Mouse (Mus musculus) CH12.LX (cell line): ENCODE measurements around the gene Pde4dip. TPM values are rescaled to one million over a fixed set of nuclear protein-coding genes. Genes with fewer than 3 reads are reported as not detected.

ENCODE experiments used
- DNase-seq: peaks from one replicate; pipeline ENCODE4 v3.0.0-alpha.2; 2013; ENCODE audit errors: extremely low read depth
- H3K27ac ChIP-seq: 2 replicates; pipeline ENCODE4 v1.5.1; 2012; ENCODE audit warnings: low read depth, mild to moderate bottlenecking, control low read depth, moderate library complexity; ENCODE audit not compliant: insufficient read depth
- H3K27me3 ChIP-seq: replicated peaks from 2 replicates; pipeline ENCODE3; 2012; ENCODE audit warnings: inconsistent platforms
- H3K36me3 ChIP-seq, 2 experiments: replicated peaks in 1 of 2; 2 replicates each; pipeline versions ENCODE3 to v1.6.1; 2012; ENCODE audit warnings: inconsistent platforms in 1 of 2, low read length in 1 of 2, mild to moderate bottlenecking in 1 of 2, mixed read lengths in 1 of 2, moderate library complexity in 1 of 2; ENCODE audit not compliant: control insufficient read depth in 1 of 2, insufficient read depth in 1 of 2
- H3K4me1 ChIP-seq, 2 experiments: 2 replicates each; pipeline ENCODE4 v1.6.1; 2012; ENCODE audit warnings: inconsistent platforms in 1 of 2, moderate library complexity in 1 of 2; ENCODE audit not compliant: insufficient read depth in 2 of 2, control insufficient read depth in 1 of 2
- H3K4me2 ChIP-seq: 2 replicates; pipeline ENCODE4 v1.6.1; 2012; ENCODE audit warnings: low read depth, mild to moderate bottlenecking, control low read depth; ENCODE audit not compliant: poor library complexity, insufficient read depth, severe bottlenecking
- H3K4me3 ChIP-seq, 3 experiments: fragments of 150-350 bp in 1 of 3; sonication (generic) in 1 of 3; replicated peaks in 1 of 3; 2 replicates each; pipeline versions ENCODE3 to v1.5.1; 2011 to 2012; ENCODE audit warnings: low read depth in 2 of 3, low read length in 2 of 3, mild to moderate bottlenecking in 2 of 3, moderate library complexity in 2 of 3, control low read depth in 1 of 3, improper control_type of control experiment in 1 of 3, inconsistent platforms in 1 of 3, mixed read lengths in 1 of 3; ENCODE audit not compliant: poor library complexity in 1 of 3
- H3K79me2 ChIP-seq: replicated peaks from 2 replicates; pipeline ENCODE4 v1.6.1; 2012; ENCODE audit warnings: mild to moderate bottlenecking, moderate library complexity; ENCODE audit not compliant: control insufficient read depth, poor library complexity, insufficient read depth, severe bottlenecking; ENCODE audit errors: extremely low read depth
- H3K9ac ChIP-seq: 2 replicates; pipeline ENCODE4 v1.6.1; 2012; ENCODE audit warnings: low read depth, mild to moderate bottlenecking, control low read depth, moderate library complexity; ENCODE audit not compliant: insufficient read depth
- H3K9me3 ChIP-seq: replicated peaks from 2 replicates; pipeline ENCODE3; 2012; ENCODE audit warnings: low read length, inconsistent platforms, mixed read lengths
- CTCF ChIP-seq, 2 experiments: IDR thresholded peaks in 1 of 2; conservative IDR thresholded peaks in 1 of 2; 2 replicates each; pipeline ENCODE4 v1.5.1; 2011 to 2012; ENCODE audit warnings: low read depth in 2 of 2, low read length in 2 of 2, improper control_type of control experiment in 1 of 2, inconsistent platforms in 1 of 2, mild to moderate bottlenecking in 1 of 2, moderate library complexity in 1 of 2
- ETS1 ChIP-seq: conservative IDR thresholded peaks from 2 replicates; pipeline ENCODE4 v1.6.1; 2012; ENCODE audit warnings: low read depth, mild to moderate bottlenecking, inconsistent platforms, low read length, improper control_type of control experiment, moderate library complexity
- JUN ChIP-seq: IDR thresholded peaks from 2 replicates; pipeline ENCODE4 v1.6.1; 2011; ENCODE audit warnings: low read depth, mild to moderate bottlenecking, low read length, improper control_type of control experiment, moderate library complexity; ENCODE audit not compliant: insufficient read depth
- JUND ChIP-seq: conservative IDR thresholded peaks from 2 replicates; pipeline ENCODE4 v1.6.1; 2011; ENCODE audit warnings: low read depth, low read length, improper control_type of control experiment
- KAT2A ChIP-seq: IDR thresholded peaks from 2 replicates; pipeline ENCODE4 v1.6.1; 2012; ENCODE audit warnings: low read length, improper control_type of control experiment, inconsistent platforms; ENCODE audit not compliant: insufficient replicate concordance
- MAFK ChIP-seq: IDR thresholded peaks from 2 replicates; pipeline ENCODE4 v1.6.1; 2011; ENCODE audit warnings: low read length, improper control_type of control experiment; ENCODE audit not compliant: insufficient replicate concordance
- MAX ChIP-seq: IDR thresholded peaks from 2 replicates; pipeline ENCODE4 v1.6.1; 2011; ENCODE audit warnings: low read length, improper control_type of control experiment
- MYC ChIP-seq: IDR thresholded peaks from 2 replicates; pipeline ENCODE4 v1.6.1; 2011; ENCODE audit warnings: low read depth, mild to moderate bottlenecking, improper control_type of control experiment, low read length
- SIN3A ChIP-seq: IDR thresholded peaks from 2 replicates; pipeline ENCODE4 v1.6.1; 2012; ENCODE audit warnings: low read length, improper control_type of control experiment, inconsistent platforms
- ZNF384 ChIP-seq: IDR thresholded peaks from 2 replicates; pipeline ENCODE4 v1.6.1; 2012; ENCODE audit warnings: low read depth, low read length, improper control_type of control experiment, inconsistent platforms
- dilution Hi-C: fragments of 300-500 bp; cut with MboI; formaldehyde crosslinking; loops from 2 replicates; pipeline ENCODE4 v1.14.3; 2020; ENCODE audit warnings: low sequenced_read_pairs; ENCODE audit not compliant: extremely low pct_unique_long_range_greater_than_20kb, extremely low pct_ligation_motif_present
- in situ Hi-C: fragments of 300-500 bp; cut with MboI; formaldehyde crosslinking; loops from 3 replicates; pipeline ENCODE4 v1.14.3; 2019; ENCODE audit warnings: low sequenced_read_pairs, low pct_ligation_motif_present, low pct_unique_long_range_greater_than_20kb, mixed read lengths
- polyA plus RNA-seq: library from polyadenylated mRNA; unstranded; fragments of >175 nt; gene quantifications from 2 replicates; pipeline ENCODE4 v1.2.1, GENCODE M21; 2012; ENCODE audit warnings: low read depth; ENCODE audit not compliant: insufficient read length
- total RNA-seq, 2 experiments: library from RNA; depleted of rRNA; stranded (reverse); fragments of 300-350 nt in 1 of 2; fragments of >200 nt in 1 of 2; gene quantifications; 2 replicates each; pipeline ENCODE4 v1.2.3; 2012 to 2014

The Pde4dip gene
- total and polyA plus RNA-seq, 3 experiments: 12.4 to 21.7 (median 15.2) TPM

- no peak overlapping the region for H3K4me3 ChIP-seq
- H3K9me3 ChIP-seq: no peaks in the 10 kb centered on the region
- no peak overlapping the region for H3K4me2 ChIP-seq
- H3K27ac ChIP-seq: no peak overlapping the region
- in situ Hi-C loops: no loop called here
- TF ChIP-seq ZNF384: peak; percentile 31; the same call in 1 of the 2 replicates
- no peak for TF ChIP-seq MYC
- TF ChIP-seq KAT2A: no peak
- no peak overlapping the region for H3K9ac ChIP-seq
- dilution Hi-C loops: no loop called here
- H3K36me3 ChIP-seq: no peaks in the 10 kb centered on the region
- peaks cover 2 to 14% of the 10 kb centered on the region in 2 experiments; a peak in 2 of 4 replicates for H3K4me1 ChIP-seq
- peaks cover 19% of the 10 kb centered on the region for H3K27me3 ChIP-seq
- no peak for DNase-seq
- H3K79me2 ChIP-seq: no peaks in the 10 kb centered on the region
These were observed 21.8 kb downstream of the Pde4dip start for GRCm38 (mm10) chr3:97866696-97867095.

- H3K9ac ChIP-seq: no peak overlapping the region
- in situ Hi-C loops (no loop called here), dilution Hi-C loops (no loop called here)
- H3K9me3 ChIP-seq: no peaks in the 10 kb centered on the region
- no peak for TF ChIP-seq MAX
- TF ChIP-seq CTCF (conservative IDR thresholded peaks at IDR 0.05 in 1 of 2, IDR thresholded peaks at IDR 0.05 in 1 of 2; ENCODE audit: low read depth in 2 of 2, low read length in 2 of 2): no peak
- TF ChIP-seq JUN: no peak
- no peak for TF ChIP-seq MYC
- TF ChIP-seq SIN3A: no peak
- no peak for TF ChIP-seq KAT2A
- DNase-seq: no peak
- no peaks in the 10 kb centered on the region for H3K79me2 ChIP-seq
- H3K4me2 ChIP-seq: no peak overlapping the region
- H3K36me3 ChIP-seq: no peaks in the 10 kb centered on the region
- no peaks in the 10 kb centered on the region for H3K27me3 ChIP-seq
- H3K4me1 ChIP-seq: no peaks in the 10 kb centered on the region
- H3K4me3 ChIP-seq: no peak overlapping the region
- H3K27ac ChIP-seq: no peak overlapping the region
These were observed 27.6 kb downstream of the Pde4dip start for GRCm38 (mm10) chr3:97860820-97861451.

- Histone ChIP-seq H3K27me3 (no peaks in the 10 kb centered on the region), H3K4me3 (no peak overlapping the region)
- TF ChIP-seq MAFK: no peak
- TF ChIP-seq ETS1: no peak
- no peak for TF ChIP-seq JUND
- TF ChIP-seq SIN3A: no peak
- TF ChIP-seq KAT2A: no peak
- TF ChIP-seq, all 38 proteins: peak for 0
- Histone ChIP-seq H3K4me2 (no peak overlapping the region), H3K79me2 (no peaks in the 10 kb centered on the region), H3K9ac (no peak overlapping the region), H3K36me3 (no peaks in the 10 kb centered on the region), H3K4me1 (no peaks in the 10 kb centered on the region), H3K9me3 (no peaks in the 10 kb centered on the region), H3K27ac (no peak overlapping the region)
- DNase-seq: no peak
- in situ Hi-C loops (no loop called here), dilution Hi-C loops (no loop called here)
These were observed 29.1 kb downstream of the Pde4dip start for GRCm38 (mm10) chr3:97859400-97859799.
